Mouse (Mus musculus) embryonic fibroblast, embryonic 13.5 days (primary cell): ENCODE results near the gene Trim17.

Experiments
- CTCF ChIP-seq: IDR thresholded peaks from 2 replicates; pipeline ENCODE4 v1.5.1; 2011; ENCODE audit warnings: mild to moderate bottlenecking, control low read depth, low read length, moderate library complexity, borderline replicate concordance; ENCODE audit not compliant: insufficient read depth
- POLR2A ChIP-seq: IDR thresholded peaks from 2 replicates; pipeline ENCODE4 v1.6.1; 2011; ENCODE audit warnings: low read depth, mild to moderate bottlenecking, control low read depth, low read length, moderate library complexity

GRCm38 (mm10) chr11:58979183-58979582, 24.7 kb downstream of the Trim17 start:
- TF ChIP-seq CTCF, result no peak
- no peak for TF ChIP-seq POLR2A
